Mouse (Mus musculus) liver, embryonic 14.5 days (tissue): ENCODE data around the gene Nacc1.

Source experiments
- CTCF ChIP-seq: IDR thresholded peaks from 2 replicates; pipeline ENCODE4 v1.5.1; 2016; ENCODE audit warnings: antibody characterized with exemption, low read depth, control low read depth
- EP300 ChIP-seq: IDR thresholded peaks from 2 replicates; pipeline ENCODE4 v1.6.1; 2016; ENCODE audit warnings: antibody characterized with exemption, low read depth

- no peak for TF ChIP-seq CTCF
- TF ChIP-seq EP300 = no peak
These were observed 53.6 kb downstream of the Nacc1 start for GRCm38 (mm10) chr8:84633841-84634584.
